Mouse (Mus musculus): ENCODE data around the gene Calcrl. TPM values are rescaled to one million over a fixed set of nuclear protein-coding genes. Genes with fewer than 3 reads are reported as not detected.

Calcrl gene
- total and polyA plus RNA-seq, 2 experiments from 2014 or later, result 12.0 to 31.9 TPM

GRCm38 (mm10) chr2:84292351-84293000, 132.7 kb downstream of the Calcrl start:
- ATAC-seq (no peak), DNase-seq (ENCODE audit: low spot score) (no peak)
- H3K27me3 ChIP-seq (ENCODE audit: insufficient read depth, low read length), result no peaks in the 10 kb centered on the region
- no peaks in the 10 kb centered on the region for H3K36me3 ChIP-seq (ENCODE audit: insufficient read depth, low read length)
- 87% methylated on average over 4 of the region's 4 CpGs for WGBS
- H3K4me1 ChIP-seq (ENCODE audit: insufficient read depth, low read length), result no peaks in the 10 kb centered on the region
- H3K27ac ChIP-seq, result no peak overlapping the region
- H3K9ac ChIP-seq (replicated peaks; ENCODE audit: low read length), result no peak overlapping the region
- TF ChIP-seq CTCF (IDR thresholded peaks at IDR 0.05; ENCODE audit: low read depth), result peak; percentile 34; the same call in 1 of the 2 replicates
- no peak overlapping the region for H3K4me3 ChIP-seq (ENCODE audit: low read length)
- no peak overlapping the region for H3K4me2 ChIP-seq (ENCODE audit: low read depth, low read length)
- H3K9me3 ChIP-seq (ENCODE audit: low read length), result no peaks in the 10 kb centered on the region

DNA sequence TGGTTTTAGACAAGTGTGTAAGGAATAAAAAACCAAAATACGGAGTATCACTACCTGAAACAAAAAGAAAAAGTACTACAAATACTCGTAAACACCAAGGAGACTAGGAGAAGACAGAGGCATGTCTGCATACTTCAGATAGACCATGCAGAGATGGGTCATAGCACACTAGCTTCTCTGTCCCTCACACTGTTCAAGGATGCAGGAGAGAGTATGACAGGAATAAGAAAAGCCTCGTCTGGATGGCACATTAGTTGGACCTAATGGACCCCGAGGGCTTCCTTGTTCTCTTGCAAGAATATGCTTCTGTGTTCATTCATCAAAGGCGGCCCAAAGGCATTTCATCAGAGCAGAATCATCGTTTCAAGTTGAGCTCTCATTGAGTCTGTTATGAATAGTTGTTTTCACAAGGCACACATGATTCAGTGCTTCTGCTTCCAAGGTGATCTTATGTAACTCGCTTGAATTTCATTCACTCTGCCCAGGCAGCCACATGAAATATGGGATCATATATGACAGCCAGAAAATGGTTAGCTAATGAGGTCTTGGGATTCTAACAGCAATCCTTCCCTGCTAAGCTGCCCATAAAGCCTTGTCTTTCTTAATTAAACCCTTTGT, 136.2 kb downstream of the Calcrl start:
- Histone ChIP-seq H3K27ac (no peak overlapping the region), H3K4me1 (ENCODE audit: insufficient read depth, low read length) (no peaks in the 10 kb centered on the region), H3K9ac (replicated peaks; ENCODE audit: low read length) (no peak overlapping the region), H3K9me3 (ENCODE audit: low read length) (no peaks in the 10 kb centered on the region), H3K4me3 (ENCODE audit: low read length) (no peak overlapping the region), H3K36me3 (ENCODE audit: insufficient read depth, low read length) (no peaks in the 10 kb centered on the region), H3K4me2 (ENCODE audit: low read depth, low read length) (no peak overlapping the region), H3K27me3 (ENCODE audit: insufficient read depth, low read length) (no peaks in the 10 kb centered on the region)
- peak; percentile 96 for ATAC-seq
- 45% methylated on average over 7 of the region's 7 CpGs for WGBS
- DNase-seq (ENCODE audit: low spot score), result peak; percentile 60
- no peak for TF ChIP-seq CTCF (IDR thresholded peaks at IDR 0.05; ENCODE audit: low read depth)

Other genes starting within 250 kb of the Calcrl start
- 9.5 and 10.7 TPM in 2 replicates for gene Tfpi, start 51.4 kb upstream of the Calcrl start, total RNA-seq (2014; rRNA removed)
- gene Tfpi, start 51.4 kb upstream of the Calcrl start, polyA plus RNA-seq (2015; fragmentation: Nextera tagmentation; extraction: Ambion mirVana), result 13.1 and 15.3 TPM in 2 replicates
- 75.7 and 86.5 TPM in 2 replicates for gene Ctnnd1, start 225.4 kb upstream of the Calcrl start, total RNA-seq (2014; rRNA removed)
- 12.7 and 15.8 TPM in 2 replicates for gene Ctnnd1, start 225.4 kb upstream of the Calcrl start, polyA plus RNA-seq (2015; fragmentation: Nextera tagmentation; extraction: Ambion mirVana)
- gene Btbd18, start 233.7 kb upstream of the Calcrl start, total RNA-seq (2014; rRNA removed), result not detected in 2 replicates
- 0.50 and 0.68 TPM in 2 replicates for gene Btbd18, start 233.7 kb upstream of the Calcrl start, polyA plus RNA-seq (2015; fragmentation: Nextera tagmentation; extraction: Ambion mirVana)
- gene Selenoh, start 245.4 kb upstream of the Calcrl start, total RNA-seq (2014; rRNA removed), result 271 and 302 TPM in 2 replicates
- 247 and 248 TPM in 2 replicates for gene Selenoh, start 245.4 kb upstream of the Calcrl start, polyA plus RNA-seq (2015; fragmentation: Nextera tagmentation; extraction: Ambion mirVana)

Measured in hindbrain, postnatal 0 days (tissue).